Mouse (Mus musculus): ENCODE data around the gene Gal3st4.

Gene Gal3st4

GRCm38 (mm10) chr5:138272409-138272923 is at the start of gene Gal3st4:
Gene Gal3st4, minus strand, starts transcription at chr5:138272840.
- DNase-seq (ENCODE audit: low read depth in 2 of 2, low spot score in 2 of 2): no peak

- no peak for DNase-seq (ENCODE audit: low read depth in 2 of 2, low spot score in 2 of 2)
These were observed 40.2 kb upstream of the Gal3st4 start for GRCm38 (mm10) chr5:138312795-138313194.

GRCm38 (mm10) chr5:138299613-138300012 is 27.0 kb upstream of the Gal3st4 start:
- DNase-seq (ENCODE audit: low read depth in 2 of 2, low spot score in 2 of 2): no peak

GRCm38 (mm10) chr5:138294158-138294557 is 21.5 kb upstream of the Gal3st4 start:
- no peak for DNase-seq (ENCODE audit: low read depth in 2 of 2, low spot score in 2 of 2)

- no peak for DNase-seq (ENCODE audit: low read depth in 2 of 2, low spot score in 2 of 2)
These were observed 19.0 kb upstream of the Gal3st4 start for GRCm38 (mm10) chr5:138291638-138292037.

- DNase-seq (ENCODE audit: low read depth in 2 of 2, low spot score in 2 of 2): peak in 1 of 2 experiments; percentile 42
These were observed 15.2 kb upstream of the Gal3st4 start for GRCm38 (mm10) chr5:138287861-138288260.

- no peak for DNase-seq (ENCODE audit: low read depth in 2 of 2, low spot score in 2 of 2)
These were observed 10.9 kb upstream of the Gal3st4 start for GRCm38 (mm10) chr5:138283540-138283939.

GRCm38 (mm10) chr5:138281798-138282197 is 9.2 kb upstream of the Gal3st4 start:
- no peak for DNase-seq (ENCODE audit: low read depth in 2 of 2, low spot score in 2 of 2)

GRCm38 (mm10) chr5:138280829-138281228 is 8.2 kb upstream of the Gal3st4 start:
- no peak for DNase-seq (ENCODE audit: low read depth in 2 of 2, low spot score in 2 of 2)

GRCm38 (mm10) chr5:138280425-138280768 is 7.8 kb upstream of the Gal3st4 start:
- DNase-seq (ENCODE audit: low read depth in 2 of 2, low spot score in 2 of 2): no peak

GRCm38 (mm10) chr5:138279585-138280424 is 7.2 kb upstream of the Gal3st4 start, which contains the start of the genes Gm43720, Gpc2 and Stag3:
Gene Gm43720, minus strand, starts transcription at chr5:138279958.
Gene Gpc2, minus strand, starts transcription at chr5:138280005.
Gene Stag3, plus strand, starts transcription at chr5:138280240.
- peak; percentile 70 to 77 for DNase-seq (ENCODE audit: low read depth in 2 of 2, low spot score in 2 of 2)

GRCm38 (mm10) chr5:138277994-138278393 is 5.4 kb upstream of the Gal3st4 start:
- no peak for DNase-seq (ENCODE audit: low read depth in 2 of 2, low spot score in 2 of 2)

- no peak for DNase-seq (ENCODE audit: low read depth in 2 of 2, low spot score in 2 of 2)
These were observed 2.8 kb upstream of the Gal3st4 start for GRCm38 (mm10) chr5:138275216-138276050.

GRCm38 (mm10) chr5:138274186-138274585 is 1.5 kb upstream of the Gal3st4 start:
- no peak for DNase-seq (ENCODE audit: low read depth in 2 of 2, low spot score in 2 of 2)

- DNase-seq (ENCODE audit: low read depth in 2 of 2, low spot score in 2 of 2): no peak
These were observed 1.4 kb downstream of the Gal3st4 start for GRCm38 (mm10) chr5:138271232-138271631.

- no peak for DNase-seq (ENCODE audit: low read depth in 2 of 2, low spot score in 2 of 2)
These were observed 3.7 kb downstream of the Gal3st4 start for GRCm38 (mm10) chr5:138268980-138269379.

GRCm38 (mm10) chr5:138267114-138267513 is 5.5 kb downstream of the Gal3st4 start:
- DNase-seq (ENCODE audit: low read depth in 2 of 2, low spot score in 2 of 2): no peak

- no peak for DNase-seq (ENCODE audit: low read depth in 2 of 2, low spot score in 2 of 2)
These were observed 6.9 kb downstream of the Gal3st4 start for GRCm38 (mm10) chr5:138265712-138266111.

- no peak for DNase-seq (ENCODE audit: low read depth in 2 of 2, low spot score in 2 of 2)
These were observed 8.4 kb downstream of the Gal3st4 start for GRCm38 (mm10) chr5:138264207-138264578.

- peak; percentile 81 to 88 for DNase-seq (ENCODE audit: low read depth in 2 of 2, low spot score in 2 of 2)
These were observed 9.1 kb downstream of the Gal3st4 start, which contains the start of gene BC037034 for GRCm38 (mm10) chr5:138263260-138264206. Gene BC037034, minus strand, starts transcription at chr5:138264033.
